Mouse (Mus musculus): Measurements from ENCODE around the gene Disp2. TPM values are rescaled to one million over a fixed set of nuclear protein-coding genes. Genes with fewer than 3 reads are reported as not detected.

Gene Disp2
- total RNA-seq, 1 experiment = 0.31 TPM

DNA sequence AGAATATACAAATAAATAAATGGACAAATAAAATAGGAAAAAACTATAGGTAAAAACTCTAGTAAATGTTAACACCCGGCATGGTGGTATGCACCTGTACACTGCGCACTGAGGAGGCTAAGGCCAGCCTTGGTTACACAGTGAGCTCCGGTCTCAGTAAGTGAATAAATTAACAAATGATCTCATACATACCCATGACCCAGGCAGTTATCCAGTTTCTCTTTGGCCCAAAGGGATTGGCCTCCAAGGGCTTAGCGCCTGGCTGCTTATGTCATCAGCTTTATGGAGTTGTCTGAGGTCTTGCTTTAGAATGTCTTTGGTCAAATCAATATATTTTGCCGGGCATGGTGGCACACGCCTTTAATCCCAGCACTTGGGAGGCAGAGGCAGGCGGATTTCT, 4.1 kb downstream of the Disp2 start:
- Histone ChIP-seq H3K9me3 (ENCODE audit: control insufficient read depth, insufficient read depth, low read depth, low read length) (no peaks in the 10 kb centered on the region), H3K36me3 (ENCODE audit: control insufficient read depth, insufficient read depth, low read length, poor library complexity, severe bottlenecking) (no peaks in the 10 kb centered on the region), H3K9ac (ENCODE audit: insufficient read depth, low read depth, low read length, poor library complexity, severe bottlenecking) (no peak overlapping the region), H3K4me3 (ENCODE audit: insufficient read depth in 1 of 2, low read depth in 1 of 2, low read length in 2 of 2, poor library complexity in 1 of 2, severe bottlenecking in 1 of 2) (no peak overlapping the region), H3K4me1 (ENCODE audit: control insufficient read depth in 2 of 2, insufficient read depth in 2 of 2, low read length in 2 of 2, poor library complexity in 1 of 2) (no peaks in the 10 kb centered on the region), H3K27ac (ENCODE audit: insufficient read depth, low read depth, low read length, poor library complexity, severe bottlenecking) (no peak overlapping the region)
- in situ Hi-C loops (cut with MboI; ENCODE audit: low sequenced_read_pairs in 2 of 2, unreplicated experiment in 2 of 2) = no loop called here
- DNase-seq (ENCODE audit: low read depth, low spot score) = no peak
- TF ChIP-seq MAFK (IDR thresholded peaks at IDR 0.05; ENCODE audit: insufficient read depth, low read depth, low read length) (no peak), HCFC1 (IDR thresholded peaks at IDR 0.05; ENCODE audit: borderline replicate concordance, insufficient read depth, low read length) (no peak), ZNF384 (IDR thresholded peaks at IDR 0.05; ENCODE audit: low read depth, low read length) (no peak), ZC3H11A (IDR thresholded peaks at IDR 0.05; ENCODE audit: borderline replicate concordance, low read depth, low read length) (no peak), CHD2 (IDR thresholded peaks at IDR 0.05; ENCODE audit: low read depth, low read length) (no peak)

DNA sequence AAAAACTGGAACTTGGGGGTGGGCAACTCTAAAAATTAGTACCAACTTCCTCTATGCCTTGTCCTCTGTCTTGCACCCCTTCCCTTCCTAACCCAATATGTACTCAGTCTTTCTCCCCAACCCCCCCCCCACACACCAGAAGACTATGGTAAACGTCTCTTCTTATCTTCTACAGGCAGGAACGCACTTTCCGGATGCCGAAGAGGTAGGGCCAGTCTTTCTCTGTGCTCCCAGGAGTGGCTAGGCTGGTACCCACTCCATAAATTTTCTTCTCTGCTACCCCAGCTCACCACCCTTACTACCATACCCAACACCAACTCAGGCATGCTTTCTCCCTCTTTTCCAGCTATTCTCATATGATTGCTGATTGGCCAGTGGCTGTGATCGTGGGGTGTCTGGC, 7.0 kb downstream of the Disp2 start:
- no peak overlapping the region for H3K9ac ChIP-seq (ENCODE audit: insufficient read depth, low read depth, low read length, poor library complexity, severe bottlenecking)
- TF ChIP-seq ZNF384 (IDR thresholded peaks at IDR 0.05; ENCODE audit: low read depth, low read length) (no peak), ZC3H11A (IDR thresholded peaks at IDR 0.05; ENCODE audit: borderline replicate concordance, low read depth, low read length) (no peak)
- H3K36me3 ChIP-seq (ENCODE audit: control insufficient read depth, insufficient read depth, low read length, poor library complexity, severe bottlenecking) = no peaks in the 10 kb centered on the region
- no peaks in the 10 kb centered on the region for H3K9me3 ChIP-seq (ENCODE audit: control insufficient read depth, insufficient read depth, low read depth, low read length)
- peaks cover 0 to 8% of the 10 kb centered on the region in 2 experiments; a peak in 1 of 4 replicates for H3K4me1 ChIP-seq (ENCODE audit: control insufficient read depth in 2 of 2, insufficient read depth in 2 of 2, low read length in 2 of 2, poor library complexity in 1 of 2)
- in situ Hi-C loops (cut with MboI; ENCODE audit: low sequenced_read_pairs in 2 of 2, unreplicated experiment in 2 of 2) = no loop called here
- H3K4me3 ChIP-seq (ENCODE audit: insufficient read depth in 1 of 2, low read depth in 1 of 2, low read length in 2 of 2, poor library complexity in 1 of 2, severe bottlenecking in 1 of 2) = no peak overlapping the region
- no peak overlapping the region for H3K27ac ChIP-seq (ENCODE audit: insufficient read depth, low read depth, low read length, poor library complexity, severe bottlenecking)
- no peak for DNase-seq (ENCODE audit: low read depth, low spot score)

DNA sequence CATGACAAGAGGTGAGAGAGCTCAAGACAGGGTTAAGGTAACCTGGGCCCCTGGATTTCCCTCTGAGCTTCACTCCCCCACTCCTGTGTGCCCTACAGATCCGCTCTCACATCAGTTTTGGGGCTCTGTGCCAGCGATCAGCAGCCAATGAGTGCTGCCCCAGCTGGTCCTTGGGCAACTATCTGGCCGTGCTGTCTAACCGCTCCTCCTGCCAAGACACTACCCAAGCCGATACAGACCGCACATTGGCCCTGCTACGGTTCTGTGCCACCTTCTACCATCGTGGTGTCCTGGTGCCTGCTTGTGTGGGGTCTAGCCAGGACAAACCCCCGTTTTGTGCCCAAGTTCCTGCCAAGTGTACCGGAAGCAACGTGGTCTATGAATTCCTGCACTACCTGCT, 10.0 kb downstream of the Disp2 start:
- no peak overlapping the region for H3K9ac ChIP-seq (ENCODE audit: insufficient read depth, low read depth, low read length, poor library complexity, severe bottlenecking)
- DNase-seq (ENCODE audit: low read depth, low spot score) = no peak
- H3K27ac ChIP-seq (ENCODE audit: insufficient read depth, low read depth, low read length, poor library complexity, severe bottlenecking) = no peak overlapping the region; the same call in 1 of the 2 replicates
- no peaks in the 10 kb centered on the region for H3K36me3 ChIP-seq (ENCODE audit: control insufficient read depth, insufficient read depth, low read length, poor library complexity, severe bottlenecking)
- H3K4me3 ChIP-seq (ENCODE audit: insufficient read depth in 1 of 2, low read depth in 1 of 2, low read length in 2 of 2, poor library complexity in 1 of 2, severe bottlenecking in 1 of 2) = no peak overlapping the region
- peaks cover 0 to 8% of the 10 kb centered on the region in 2 experiments; a peak in 1 of 4 replicates for H3K4me1 ChIP-seq (ENCODE audit: control insufficient read depth in 2 of 2, insufficient read depth in 2 of 2, low read length in 2 of 2, poor library complexity in 1 of 2)
- in situ Hi-C loops (cut with MboI; ENCODE audit: low sequenced_read_pairs in 2 of 2, unreplicated experiment in 2 of 2) = no loop called here
- no peak for TF ChIP-seq CHD2 (IDR thresholded peaks at IDR 0.05; ENCODE audit: low read depth, low read length)
- TF ChIP-seq HCFC1 (IDR thresholded peaks at IDR 0.05; ENCODE audit: borderline replicate concordance, insufficient read depth, low read length) = no peak
- TF ChIP-seq ZC3H11A (IDR thresholded peaks at IDR 0.05; ENCODE audit: borderline replicate concordance, low read depth, low read length) = no peak
- TF ChIP-seq MAFK (IDR thresholded peaks at IDR 0.05; ENCODE audit: insufficient read depth, low read depth, low read length) = no peak
- no peaks in the 10 kb centered on the region for H3K9me3 ChIP-seq (ENCODE audit: control insufficient read depth, insufficient read depth, low read depth, low read length)

DNA sequence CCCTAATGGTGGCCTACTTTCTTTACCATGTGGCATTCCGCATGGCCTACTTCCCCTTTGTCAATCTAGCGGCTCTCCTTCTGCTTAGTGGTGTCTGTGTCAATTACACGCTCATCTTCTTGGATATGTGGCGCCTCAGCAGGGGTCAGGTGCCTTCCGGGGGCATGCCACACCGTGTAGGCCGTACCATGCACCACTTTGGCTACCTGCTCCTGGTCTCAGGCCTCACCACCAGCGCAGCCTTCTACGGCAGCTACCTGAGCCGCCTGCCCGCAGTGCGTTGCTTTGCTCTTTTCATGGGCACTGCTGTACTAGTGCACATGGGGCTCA, 10.7 kb downstream of the Disp2 start:
- TF ChIP-seq MAFK (IDR thresholded peaks at IDR 0.05; ENCODE audit: insufficient read depth, low read depth, low read length) (no peak), HCFC1 (IDR thresholded peaks at IDR 0.05; ENCODE audit: borderline replicate concordance, insufficient read depth, low read length) (no peak), CHD2 (IDR thresholded peaks at IDR 0.05; ENCODE audit: low read depth, low read length) (no peak), ZNF384 (IDR thresholded peaks at IDR 0.05; ENCODE audit: low read depth, low read length) (no peak), ZC3H11A (IDR thresholded peaks at IDR 0.05; ENCODE audit: borderline replicate concordance, low read depth, low read length) (no peak)
- Histone ChIP-seq H3K9ac (ENCODE audit: insufficient read depth, low read depth, low read length, poor library complexity, severe bottlenecking) (peak overlapping the region; percentile 41), H3K4me3 (ENCODE audit: insufficient read depth in 1 of 2, low read depth in 1 of 2, low read length in 2 of 2, poor library complexity in 1 of 2, severe bottlenecking in 1 of 2) (peak overlapping the region; percentile 51 to 64; a peak in 3 of 4 replicates), H3K9me3 (ENCODE audit: control insufficient read depth, insufficient read depth, low read depth, low read length) (no peaks in the 10 kb centered on the region), H3K4me1 (ENCODE audit: control insufficient read depth in 2 of 2, insufficient read depth in 2 of 2, low read length in 2 of 2, poor library complexity in 1 of 2) (peaks cover 0 to 8% of the 10 kb centered on the region in 2 experiments; a peak in 1 of 4 replicates), H3K27ac (ENCODE audit: insufficient read depth, low read depth, low read length, poor library complexity, severe bottlenecking) (no peak overlapping the region), H3K36me3 (ENCODE audit: control insufficient read depth, insufficient read depth, low read length, poor library complexity, severe bottlenecking) (no peaks in the 10 kb centered on the region)
- DNase-seq (ENCODE audit: low read depth, low spot score) = no peak
- in situ Hi-C loops (cut with MboI; ENCODE audit: low sequenced_read_pairs in 2 of 2, unreplicated experiment in 2 of 2) = no loop called here

Measured in ES-E14 (cell line).